Comparison of ENCODE assay signal across 34 mouse cellular contexts in the genomic region with DNA sequence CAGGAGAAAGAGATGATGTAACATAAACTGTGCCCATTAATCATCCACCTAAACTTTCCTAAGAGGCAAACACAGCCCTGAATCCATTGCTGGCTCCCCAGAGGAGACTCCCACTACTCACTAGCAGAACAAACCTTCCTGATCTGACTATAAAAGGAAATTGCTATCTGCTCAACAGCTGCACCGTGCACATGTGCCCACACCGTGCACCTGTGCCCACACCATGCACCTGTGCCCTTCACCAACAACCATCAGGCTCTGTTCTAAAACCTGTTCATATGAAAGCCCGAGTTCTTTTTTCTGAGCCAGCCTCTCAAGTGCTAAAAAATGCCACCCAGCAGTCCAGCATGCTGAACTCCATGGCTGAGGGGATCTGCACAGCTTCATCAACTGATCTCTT. TPM values are rescaled to one million over a fixed set of nuclear protein-coding genes. Genes with fewer than 3 reads are reported as not detected.
"Had no signal": no experiment of that assay in that cellular context is flagged by ENCODE, and none has a peak within 500 bp of the region (broad histone marks: within the 10 kb centered on the region; RNA-seq: fewer than 3 reads in every experiment).

No protein-coding gene starts in this region.

- H3K4me3 ChIP-seq: left cerebral cortex, adult 2 months; limb, embryonic 10.5 days; limb, embryonic 12.5 days; limb, embryonic 13.5 days; limb, embryonic 15.5 days; liver, embryonic 12.5 days; liver, embryonic 13.5 days; liver, embryonic 15.5 days; lung, embryonic 15.5 days; megakaryocyte, embryonic 14.5 days; midbrain, embryonic 10.5 days; midbrain, embryonic 12.5 days; midbrain, embryonic 13.5 days; midbrain, embryonic 15.5 days had no signal

- H3K9me3 ChIP-seq: limb, embryonic 10.5 days; limb, embryonic 12.5 days; limb, embryonic 13.5 days; limb, embryonic 15.5 days; liver, embryonic 12.5 days; liver, embryonic 13.5 days; liver, embryonic 15.5 days; lung, embryonic 15.5 days; megakaryocyte, embryonic 14.5 days; midbrain, embryonic 10.5 days; midbrain, embryonic 12.5 days; midbrain, embryonic 13.5 days; midbrain, embryonic 15.5 days had no signal

- DNase-seq: left cerebral cortex, postnatal 4 days; liver; liver, embryonic 13.5 days; liver, postnatal 0 days; lung, adult 18-20 months; lung, adult 2 months; lung, embryonic 14.5 days; lung, postnatal 10 days; lung, postnatal 14 days; lung, postnatal 36 days; lung, postnatal 4 days; midbrain, embryonic 14.5 days had no signal

- H3K9ac ChIP-seq: limb, embryonic 12.5 days; limb, embryonic 13.5 days; limb, embryonic 15.5 days; liver, embryonic 12.5 days; liver, embryonic 13.5 days; liver, embryonic 14.5 days; liver, embryonic 15.5 days; liver, postnatal 0 days; lung, embryonic 14.5 days; lung, embryonic 15.5 days; midbrain, embryonic 12.5 days; midbrain, embryonic 13.5 days; midbrain, embryonic 15.5 days had no signal

- H3K4me1 ChIP-seq: limb, embryonic 10.5 days; limb, embryonic 12.5 days; limb, embryonic 13.5 days; limb, embryonic 15.5 days; liver, embryonic 12.5 days; liver, embryonic 13.5 days; liver, embryonic 15.5 days; lung, embryonic 15.5 days; megakaryocyte, embryonic 14.5 days; midbrain, embryonic 10.5 days; midbrain, embryonic 12.5 days; midbrain, embryonic 13.5 days; midbrain, embryonic 15.5 days had no signal

- ATAC-seq: liver, embryonic 12.5 days; liver, postnatal 0 days; lung, postnatal 0 days; midbrain, embryonic 13.5 days; midbrain, embryonic 15.5 days; midbrain, embryonic 16.5 days had no signal

- H3K27me3 ChIP-seq: limb, embryonic 12.5 days; limb, embryonic 13.5 days; limb, embryonic 15.5 days; liver, embryonic 12.5 days; liver, embryonic 13.5 days; liver, embryonic 15.5 days; lung, embryonic 15.5 days; megakaryocyte, embryonic 14.5 days; midbrain, embryonic 12.5 days; midbrain, embryonic 13.5 days; midbrain, embryonic 15.5 days had no signal

- H3K27ac ChIP-seq: left cerebral cortex, adult 2 months; limb, embryonic 10.5 days; limb, embryonic 12.5 days; limb, embryonic 13.5 days; limb, embryonic 15.5 days; liver, embryonic 12.5 days; liver, embryonic 13.5 days; liver, embryonic 14.5 days; liver, embryonic 15.5 days; lung, embryonic 15.5 days; macrophage; midbrain, embryonic 10.5 days; midbrain, embryonic 12.5 days; midbrain, embryonic 13.5 days; midbrain, embryonic 15.5 days had no signal

- H3K4me2 ChIP-seq: limb, embryonic 12.5 days; limb, embryonic 13.5 days; limb, embryonic 15.5 days; liver, embryonic 11.5 days; liver, embryonic 12.5 days; liver, embryonic 13.5 days; liver, embryonic 15.5 days; lung, embryonic 14.5 days; lung, embryonic 15.5 days; midbrain, embryonic 12.5 days; midbrain, embryonic 13.5 days; midbrain, embryonic 15.5 days had no signal

RNA-seq across cellular contexts. Expression of a gene that starts 20.1 kb away (rescaled TPM):
- total RNA-seq: megakaryocyte progenitor cell, adult 5-6 weeks; megakaryocyte, adult 5-6 weeks; megakaryocyte-erythroid progenitor cell, adult 5-6 weeks; monocyte, adult 5-6 weeks had no signal
- polyA plus RNA-seq: macrophage had no signal
